Mouse (Mus musculus): ENCODE measurements around the gene Tcl1b2. TPM values are rescaled to one million over a fixed set of nuclear protein-coding genes. Genes with fewer than 3 reads are reported as not detected.
"Not testable (repeated sequence)": the region's sequence is repeated elsewhere in the genome, so short reads cannot be mapped to it uniquely, and the experiment has no call there.

Gene Tcl1b2
- polyA plus RNA-seq, 1 experiment from 2014 or later: not detected

DNA sequence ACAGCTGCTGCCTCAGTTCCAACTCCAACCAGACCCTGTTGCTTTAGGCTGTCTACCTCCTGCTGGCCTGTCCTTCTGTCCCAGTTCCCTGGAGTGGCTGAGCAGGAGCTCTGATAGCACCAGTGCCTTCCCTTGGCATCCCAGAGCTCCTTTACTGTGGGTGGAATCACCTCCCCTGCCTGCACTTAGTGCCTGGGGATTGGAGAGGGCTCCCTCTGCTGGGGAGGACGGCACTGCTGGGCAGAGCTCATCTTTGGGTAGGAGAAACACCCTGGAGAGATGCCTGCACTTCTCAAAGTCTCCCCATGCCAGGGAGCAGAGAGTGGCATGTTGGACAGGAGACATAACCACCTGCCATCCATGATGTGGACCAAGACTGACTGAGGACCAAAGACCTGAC, 886 bp upstream of the Tcl1b2 start:
- 10% methylated on average over 1 of the region's 1 CpGs for WGBS (ENCODE audit: insufficient replicate concordance)
- H3K9ac ChIP-seq (ENCODE audit: low read depth, low read length); H3K4me3 ChIP-seq (ENCODE audit: low read depth, low read length); H3K4me1 ChIP-seq (ENCODE audit: control insufficient read depth, low read depth, low read length); H3K27me3 ChIP-seq (ENCODE audit: control insufficient read depth, insufficient read depth, low read depth, low read length); H3K36me3 ChIP-seq (ENCODE audit: control insufficient read depth, insufficient read depth); H3K4me2 ChIP-seq (ENCODE audit: low read depth, low read length); H3K27ac ChIP-seq (ENCODE audit: low read length); ATAC-seq (ENCODE audit: low read depth); H3K9me3 ChIP-seq (replicated peaks; ENCODE audit: control insufficient read depth, low read length): not testable (repeated sequence)

DNA sequence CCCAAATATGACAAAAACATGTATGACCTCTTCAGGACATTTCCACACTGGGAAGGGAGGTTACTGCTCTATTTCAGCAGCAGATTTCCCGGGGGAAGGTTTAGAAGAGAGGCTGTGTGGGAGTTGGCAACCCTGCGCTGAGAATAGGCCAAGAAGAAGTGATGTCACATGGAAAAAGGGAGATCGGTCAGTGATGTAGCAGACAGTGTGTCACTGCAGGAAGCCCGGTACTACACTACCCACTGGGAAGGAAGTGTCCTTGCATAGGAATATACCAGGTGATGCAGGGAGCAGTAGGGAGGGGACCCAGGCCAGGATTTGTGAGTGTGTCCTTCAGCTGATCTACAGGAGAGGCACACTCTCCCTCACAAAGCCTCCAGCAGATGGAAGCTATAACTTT, 9.5 kb downstream of the Tcl1b2 start:
- not testable (repeated sequence) for H3K27me3 ChIP-seq (ENCODE audit: control insufficient read depth, insufficient read depth, low read depth, low read length); H3K4me1 ChIP-seq (ENCODE audit: control insufficient read depth, low read depth, low read length); H3K4me2 ChIP-seq (ENCODE audit: low read depth, low read length); H3K36me3 ChIP-seq (ENCODE audit: control insufficient read depth, insufficient read depth); H3K9ac ChIP-seq (ENCODE audit: low read depth, low read length); ATAC-seq (ENCODE audit: low read depth); H3K4me3 ChIP-seq (ENCODE audit: low read depth, low read length); H3K9me3 ChIP-seq (replicated peaks; ENCODE audit: control insufficient read depth, low read length); H3K27ac ChIP-seq (ENCODE audit: low read length)
- WGBS (ENCODE audit: insufficient replicate concordance): 52% methylated on average over 4 of the region's 4 CpGs

DNA sequence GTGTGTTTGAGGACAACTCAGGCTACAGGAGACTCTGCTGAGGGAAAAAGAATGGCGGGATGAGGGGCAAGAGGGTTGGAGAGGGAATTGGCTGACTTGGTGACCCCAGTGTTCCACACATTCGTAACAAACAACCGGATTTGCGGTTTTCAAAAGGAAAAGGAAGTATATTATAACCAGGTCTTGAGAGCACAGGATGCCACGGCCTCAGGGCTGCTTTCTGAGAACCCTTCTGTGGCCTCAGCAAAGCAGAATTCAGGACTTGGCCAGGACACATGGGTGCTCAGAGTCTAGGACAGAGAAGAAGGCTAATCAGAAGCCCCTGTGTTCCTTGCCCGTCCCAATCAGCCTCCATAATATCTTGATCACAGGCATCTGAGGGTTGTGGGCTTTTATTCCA, 13.0 kb downstream of the Tcl1b2 start:
- no peaks in the 10 kb centered on the region for H3K27me3 ChIP-seq (ENCODE audit: control insufficient read depth, insufficient read depth, low read depth, low read length)
- no peak for ATAC-seq (ENCODE audit: low read depth)
- H3K4me2 ChIP-seq (ENCODE audit: low read depth, low read length): no peak overlapping the region
- H3K9me3 ChIP-seq (replicated peaks; ENCODE audit: control insufficient read depth, low read length): no peaks in the 10 kb centered on the region
- WGBS (ENCODE audit: insufficient replicate concordance): 31% methylated on average over 6 of the region's 6 CpGs
- no peaks in the 10 kb centered on the region for H3K4me1 ChIP-seq (ENCODE audit: control insufficient read depth, low read depth, low read length)
- no peak overlapping the region for H3K4me3 ChIP-seq (ENCODE audit: low read depth, low read length)
- no peak overlapping the region for H3K27ac ChIP-seq (ENCODE audit: low read length)
- H3K36me3 ChIP-seq (ENCODE audit: control insufficient read depth, insufficient read depth): no peaks in the 10 kb centered on the region
- no peak overlapping the region for H3K9ac ChIP-seq (ENCODE audit: low read depth, low read length)

DNA sequence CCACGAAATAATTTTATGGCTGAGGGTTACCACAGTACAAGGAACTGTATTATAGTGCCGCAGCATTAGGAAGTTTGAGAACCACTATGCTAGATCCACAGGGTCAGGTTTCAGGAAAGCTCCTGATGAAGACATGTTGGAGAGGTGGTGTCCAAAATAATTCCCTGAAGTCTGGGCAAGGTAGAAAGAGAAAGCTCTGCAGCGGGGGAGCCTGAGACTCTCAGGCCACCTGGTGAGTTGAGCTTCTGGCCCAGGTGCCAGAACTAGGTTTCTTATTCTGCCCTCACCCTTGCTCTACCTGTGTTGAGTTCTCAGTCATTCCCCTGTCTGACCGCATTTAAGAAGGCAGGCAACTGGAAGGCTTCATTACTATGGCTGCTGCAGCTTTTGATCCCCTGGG, 13.6 kb downstream of the Tcl1b2 start, which contains the start of gene Tcl1b1:
Tcl1b1 (plus strand) TSS at position 301 of the 400 bp plus-strand sequence.
- Histone ChIP-seq H3K4me1 (ENCODE audit: control insufficient read depth, low read depth, low read length) (no peaks in the 10 kb centered on the region), H3K4me3 (ENCODE audit: low read depth, low read length) (no peak within 1 kb of the TSS), H3K36me3 (ENCODE audit: control insufficient read depth, insufficient read depth) (no peaks in the 10 kb centered on the region), H3K9ac (ENCODE audit: low read depth, low read length) (no peak within 1 kb of the TSS), H3K9me3 (replicated peaks; ENCODE audit: control insufficient read depth, low read length) (no peaks in the 10 kb centered on the region), H3K27ac (ENCODE audit: low read length) (no peak within 1 kb of the TSS), H3K27me3 (ENCODE audit: control insufficient read depth, insufficient read depth, low read depth, low read length) (no peaks in the 10 kb centered on the region), H3K4me2 (ENCODE audit: low read depth, low read length) (no peak within 1 kb of the TSS)
- ATAC-seq (ENCODE audit: low read depth): no peak
- 52% methylated on average over 4 of the region's 4 CpGs for WGBS (ENCODE audit: insufficient replicate concordance)

DNA sequence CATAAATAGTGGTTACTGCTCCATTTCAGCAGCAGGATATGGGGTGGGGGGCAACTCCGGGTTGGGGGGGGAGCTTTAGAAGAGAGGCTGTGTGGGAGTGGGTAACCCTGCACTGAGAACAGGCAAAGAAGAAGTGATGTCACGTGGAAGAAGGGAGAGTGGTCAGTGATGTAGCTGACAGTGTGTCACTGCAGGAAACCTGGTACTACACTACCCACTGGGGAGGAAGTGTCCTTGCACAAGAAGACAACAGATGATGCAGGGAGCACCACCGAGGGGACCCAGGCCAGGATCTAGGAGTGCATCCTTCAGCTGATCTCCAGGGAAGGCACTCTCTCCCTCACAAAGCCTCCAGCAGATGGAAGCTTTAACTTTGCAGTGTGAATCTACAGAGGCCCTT, 20.9 kb downstream of the Tcl1b2 start:
- H3K27ac ChIP-seq (ENCODE audit: low read length): no peak overlapping the region
- ATAC-seq (ENCODE audit: low read depth): no peak

DNA sequence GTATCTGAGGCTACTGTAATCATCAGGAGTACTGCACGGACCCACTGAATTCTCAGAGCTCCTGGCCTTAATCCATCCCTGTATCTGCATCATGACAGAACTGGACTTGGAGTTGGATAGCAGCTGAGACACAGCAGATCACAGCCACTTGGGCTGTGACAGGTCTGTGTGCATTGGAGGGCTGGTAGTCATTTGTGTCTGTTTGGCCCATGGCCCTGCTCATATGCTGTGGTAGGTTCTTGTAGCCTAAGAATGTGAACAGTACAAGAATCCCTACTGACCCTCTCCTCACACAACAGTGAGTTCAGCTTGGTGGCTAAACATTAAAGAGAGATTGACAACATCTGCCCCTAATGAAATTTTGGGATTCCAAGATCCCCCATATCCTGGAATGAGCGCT, 27.6 kb downstream of the Tcl1b2 start:
- Histone ChIP-seq H3K9ac (ENCODE audit: low read depth, low read length) (no peak overlapping the region), H3K4me3 (ENCODE audit: low read depth, low read length) (no peak overlapping the region), H3K27ac (ENCODE audit: low read length) (no peak overlapping the region), H3K9me3 (replicated peaks; ENCODE audit: control insufficient read depth, low read length) (no peaks in the 10 kb centered on the region), H3K36me3 (ENCODE audit: control insufficient read depth, insufficient read depth) (no peaks in the 10 kb centered on the region), H3K4me2 (ENCODE audit: low read depth, low read length) (no peak overlapping the region), H3K27me3 (ENCODE audit: control insufficient read depth, insufficient read depth, low read depth, low read length) (no peaks in the 10 kb centered on the region), H3K4me1 (ENCODE audit: control insufficient read depth, low read depth, low read length) (no peaks in the 10 kb centered on the region)
- 46% methylated on average over 2 of the region's 2 CpGs for WGBS (ENCODE audit: insufficient replicate concordance)
- ATAC-seq (ENCODE audit: low read depth): no peak

More for the DNA sequence above, 20.9 kb downstream of the Tcl1b2 start:
- H3K4me3 ChIP-seq (ENCODE audit: low read depth, low read length): no peak overlapping the region
- no peaks in the 10 kb centered on the region for H3K4me1 ChIP-seq (ENCODE audit: control insufficient read depth, low read depth, low read length)
- no peaks in the 10 kb centered on the region for H3K36me3 ChIP-seq (ENCODE audit: control insufficient read depth, insufficient read depth)
- 26% methylated on average over 3 of the region's 3 CpGs for WGBS (ENCODE audit: insufficient replicate concordance)
- no peaks in the 10 kb centered on the region for H3K27me3 ChIP-seq (ENCODE audit: control insufficient read depth, insufficient read depth, low read depth, low read length)
- H3K9me3 ChIP-seq (replicated peaks; ENCODE audit: control insufficient read depth, low read length): no peaks in the 10 kb centered on the region
- no peak overlapping the region for H3K9ac ChIP-seq (ENCODE audit: low read depth, low read length)
- H3K4me2 ChIP-seq (ENCODE audit: low read depth, low read length): no peak overlapping the region

DNA sequence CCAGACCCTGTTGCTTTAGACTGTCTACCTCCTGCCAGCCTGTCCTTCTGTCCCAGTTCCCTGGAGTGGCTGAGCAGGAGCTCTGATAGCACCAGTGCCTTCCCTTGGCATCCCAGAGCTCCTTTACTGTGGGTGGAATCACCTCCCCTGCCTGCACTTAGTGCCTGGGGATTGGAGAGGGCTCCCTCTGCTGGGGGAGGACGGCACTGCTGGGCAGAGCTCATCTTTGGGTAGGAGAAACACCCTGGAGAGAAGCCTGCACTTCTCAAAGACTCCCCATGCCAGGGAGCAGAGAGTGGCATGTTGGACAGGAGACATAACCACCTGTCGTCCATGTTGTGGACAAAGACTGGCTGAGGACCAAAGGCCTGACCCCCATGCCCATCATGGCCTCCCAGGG, 28.5 kb downstream of the Tcl1b2 start:
- not testable (repeated sequence) for H3K27ac ChIP-seq (ENCODE audit: low read length); H3K4me3 ChIP-seq (ENCODE audit: low read depth, low read length); H3K9ac ChIP-seq (ENCODE audit: low read depth, low read length); H3K27me3 ChIP-seq (ENCODE audit: control insufficient read depth, insufficient read depth, low read depth, low read length); H3K4me2 ChIP-seq (ENCODE audit: low read depth, low read length); H3K9me3 ChIP-seq (replicated peaks; ENCODE audit: control insufficient read depth, low read length); H3K4me1 ChIP-seq (ENCODE audit: control insufficient read depth, low read depth, low read length); ATAC-seq (ENCODE audit: low read depth); H3K36me3 ChIP-seq (ENCODE audit: control insufficient read depth, insufficient read depth)
- WGBS (ENCODE audit: insufficient replicate concordance): 6% methylated on average over 2 of the region's 2 CpGs

DNA sequence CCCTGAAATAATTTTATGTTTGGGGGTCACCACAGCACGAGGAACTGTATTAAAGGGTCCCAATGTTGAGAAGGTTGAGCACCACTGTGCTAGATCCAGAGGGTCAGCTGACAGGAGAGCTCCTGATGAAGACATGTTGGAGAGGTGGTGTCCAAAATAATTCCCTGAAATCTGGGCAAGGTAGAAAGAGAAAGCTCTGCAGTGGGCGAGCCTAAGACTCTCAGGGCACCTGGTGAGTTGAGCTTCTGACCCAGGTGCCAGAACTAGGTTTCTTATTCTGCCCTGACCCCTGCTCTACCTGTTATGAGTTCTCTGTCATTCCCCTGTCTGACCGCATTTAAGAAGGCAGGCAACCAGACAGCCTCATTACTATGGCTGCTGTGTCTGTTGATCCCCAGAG, 30.2 kb downstream of the Tcl1b2 start, which contains the start of gene Tcl1b5:
Tcl1b5 (plus strand) TSS at position 301 of the 400 bp plus-strand sequence.
- H3K4me1 ChIP-seq (ENCODE audit: control insufficient read depth, low read depth, low read length); H3K36me3 ChIP-seq (ENCODE audit: control insufficient read depth, insufficient read depth); H3K27me3 ChIP-seq (ENCODE audit: control insufficient read depth, insufficient read depth, low read depth, low read length); H3K4me3 ChIP-seq (ENCODE audit: low read depth, low read length); H3K9ac ChIP-seq (ENCODE audit: low read depth, low read length); H3K27ac ChIP-seq (ENCODE audit: low read length); H3K4me2 ChIP-seq (ENCODE audit: low read depth, low read length); ATAC-seq (ENCODE audit: low read depth); H3K9me3 ChIP-seq (replicated peaks; ENCODE audit: control insufficient read depth, low read length): not testable (repeated sequence)
- 33% methylated on average over 3 of the region's 3 CpGs for WGBS (ENCODE audit: insufficient replicate concordance)

DNA sequence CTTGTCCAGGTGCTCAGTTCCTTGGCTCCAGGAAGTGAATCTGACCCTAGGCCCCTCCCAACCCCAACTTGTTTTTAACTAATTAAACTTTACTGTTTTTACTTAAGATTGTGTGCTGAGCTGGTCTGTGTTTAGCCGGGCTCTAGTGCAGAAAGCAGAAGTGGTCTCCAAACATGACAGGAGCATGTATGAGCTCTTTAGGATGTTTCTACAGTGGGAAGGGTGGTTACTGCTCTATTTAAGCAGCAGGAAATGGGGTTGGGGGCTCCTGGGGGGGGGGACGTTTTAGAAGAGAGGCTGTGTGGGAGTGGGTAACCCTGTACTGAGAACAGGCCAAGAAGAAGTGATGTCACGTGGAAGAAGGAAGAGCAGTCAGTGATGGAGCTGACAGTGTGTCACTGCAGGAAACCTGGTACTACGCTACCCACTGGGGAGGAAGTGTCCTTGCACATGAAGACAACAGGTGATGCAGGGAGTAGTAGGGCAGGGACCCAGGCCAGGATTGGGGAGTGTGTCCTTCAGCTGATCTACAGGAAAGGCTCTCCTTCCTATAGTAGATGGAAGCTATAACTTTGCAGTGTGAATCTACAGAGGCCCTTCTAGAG, 35.3 kb downstream of the Tcl1b2 start:
- not testable (repeated sequence) for H3K36me3 ChIP-seq (ENCODE audit: control insufficient read depth, insufficient read depth); H3K27me3 ChIP-seq (ENCODE audit: control insufficient read depth, insufficient read depth, low read depth, low read length); ATAC-seq (ENCODE audit: low read depth); H3K27ac ChIP-seq (ENCODE audit: low read length); H3K9me3 ChIP-seq (replicated peaks; ENCODE audit: control insufficient read depth, low read length); H3K9ac ChIP-seq (ENCODE audit: low read depth, low read length); H3K4me2 ChIP-seq (ENCODE audit: low read depth, low read length); H3K4me1 ChIP-seq (ENCODE audit: control insufficient read depth, low read depth, low read length); H3K4me3 ChIP-seq (ENCODE audit: low read depth, low read length)
- 16% methylated on average over 4 of the region's 4 CpGs for WGBS (ENCODE audit: insufficient replicate concordance)
